Mouse (Mus musculus) bone marrow, adult 2 months (tissue): ENCODE measurements at regions not wholly inside any gene's neighbourhood (a gene's known extent, or its start where the extent isn't known, plus 50 kb on each side); places are given as distances from the start of the nearest gene placed in this dataset.

Experiments used
- H3K27ac ChIP-seq: fragments of 200-500 bp; 2 replicates; pipeline ENCODE4 v1.5.1; 2012; ENCODE audit warnings: low read depth, mild to moderate bottlenecking, control low read depth, inconsistent platforms, low read length; ENCODE audit not compliant: control insufficient read depth, poor library complexity, insufficient read depth
- H3K4me1 ChIP-seq: fragments of 200-500 bp; 2 replicates; pipeline ENCODE4 v1.6.1; 2011; ENCODE audit warnings: low read length; ENCODE audit not compliant: control insufficient read depth, insufficient read depth
- H3K4me3 ChIP-seq: fragments of 200-500 bp; replicated peaks from 2 replicates; pipeline ENCODE3; 2011; ENCODE audit warnings: mild to moderate bottlenecking, low read depth, low read length, control low read depth; ENCODE audit not compliant: control insufficient read depth
- CTCF ChIP-seq: fragments of 200-500 bp; IDR thresholded peaks from 2 replicates; pipeline ENCODE4 v1.5.1; 2011; ENCODE audit warnings: low read length, control low read depth; ENCODE audit not compliant: control insufficient read depth, insufficient read depth
- POLR2A ChIP-seq: fragments of 200-500 bp; IDR thresholded peaks from 2 replicates; pipeline ENCODE4 v1.6.1; 2011; ENCODE audit warnings: low read depth, mild to moderate bottlenecking, control low read depth, low read length, borderline replicate concordance; ENCODE audit not compliant: control insufficient read depth
- WGBS: fragments of 180-500 bp; shearing (Covaris S2); methylation state at CpG from one replicate; pipeline ENCODE4 v1.1.7; 2018; 5-methylcytosine and 5-hydroxymethylcytosine counted together

GRCm38 (mm10) chr5:133712652-133713051, 386.9 kb upstream of the Castor2 start:
- H3K4me3 ChIP-seq = no peak overlapping the region
- no peaks in the 10 kb centered on the region for H3K4me1 ChIP-seq
- no peak overlapping the region for H3K27ac ChIP-seq
- whole genome bisulfite sequencing = 67% methylated on average over 3 of the region's 3 CpGs
- TF ChIP-seq POLR2A (no peak), CTCF (no peak)

DNA sequence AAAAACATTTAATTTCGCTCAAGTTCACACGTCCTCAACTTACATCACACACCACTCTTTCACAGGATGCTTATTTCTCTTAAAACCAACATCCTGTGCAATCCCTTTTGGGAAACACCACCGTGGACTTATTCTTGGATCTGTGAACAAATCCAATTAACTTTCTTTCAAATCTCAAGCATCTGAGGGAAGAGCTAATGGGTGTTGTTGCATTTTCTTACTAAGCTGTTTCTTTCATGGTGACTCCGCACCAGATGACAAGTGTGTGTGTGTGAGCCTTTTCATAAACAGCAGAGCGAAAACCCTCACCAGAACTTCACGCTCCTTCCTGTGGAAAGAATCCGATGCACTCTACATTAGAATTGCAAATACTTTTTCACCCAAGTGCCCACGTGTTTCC, 390.6 kb upstream of the Castor2 start:
- H3K27ac ChIP-seq = no peak overlapping the region
- WGBS = 70% methylated on average over 8 of the region's 8 CpGs
- no peak for TF ChIP-seq POLR2A
- no peak for TF ChIP-seq CTCF
- H3K4me3 ChIP-seq = no peak overlapping the region
- H3K4me1 ChIP-seq = no peaks in the 10 kb centered on the region

DNA sequence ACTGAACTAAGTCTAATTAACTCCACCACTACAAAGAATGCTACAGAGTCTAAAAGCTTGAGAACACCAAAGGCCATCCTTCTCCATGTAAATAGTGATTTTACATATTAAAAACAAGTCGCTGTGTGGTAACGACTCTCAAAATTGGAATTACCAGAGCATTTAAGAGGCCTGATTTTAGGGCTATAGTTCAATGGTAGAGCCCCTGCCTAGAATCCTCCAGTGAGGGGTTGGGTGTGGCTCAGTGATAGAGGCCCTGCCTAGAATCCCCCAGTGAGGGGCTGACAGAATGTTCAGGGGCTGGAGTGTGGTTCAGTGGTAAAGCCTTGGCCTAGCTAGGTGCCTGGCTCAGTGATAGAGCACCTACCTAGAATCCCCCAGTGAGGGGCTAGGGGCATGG, 413.3 kb upstream of the Castor2 start:
- TF ChIP-seq POLR2A (no peak), CTCF (no peak)
- H3K4me3 ChIP-seq = no peak overlapping the region
- WGBS = 91% methylated on average over 2 of the region's 2 CpGs
- no peaks in the 10 kb centered on the region for H3K4me1 ChIP-seq
- H3K27ac ChIP-seq = no peak overlapping the region

DNA sequence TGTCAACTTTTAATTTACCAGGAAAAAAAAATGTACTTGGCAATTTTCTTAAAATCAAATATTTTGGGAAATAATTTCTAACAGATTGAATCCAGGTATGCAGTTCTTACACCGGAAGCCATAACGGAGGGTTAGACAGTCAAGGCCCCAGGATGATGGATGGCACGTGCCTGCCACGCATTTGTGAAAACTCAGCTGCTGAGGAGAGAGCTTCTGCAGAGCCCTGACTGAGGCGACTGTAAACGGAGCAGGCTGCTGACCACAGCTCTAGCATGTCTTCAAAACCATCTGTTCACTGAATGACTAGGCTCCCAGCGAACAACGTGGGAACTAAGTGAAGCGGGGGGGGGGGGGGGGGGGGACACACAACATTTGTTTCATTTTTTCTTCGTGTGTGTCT, 416.5 kb upstream of the Castor2 start:
- Histone ChIP-seq H3K4me3 (no peak overlapping the region), H3K4me1 (no peaks in the 10 kb centered on the region), H3K27ac (no peak overlapping the region)
- WGBS = 24% methylated on average over 10 of the region's 10 CpGs
- TF ChIP-seq POLR2A = no peak
- TF ChIP-seq CTCF = no peak

DNA sequence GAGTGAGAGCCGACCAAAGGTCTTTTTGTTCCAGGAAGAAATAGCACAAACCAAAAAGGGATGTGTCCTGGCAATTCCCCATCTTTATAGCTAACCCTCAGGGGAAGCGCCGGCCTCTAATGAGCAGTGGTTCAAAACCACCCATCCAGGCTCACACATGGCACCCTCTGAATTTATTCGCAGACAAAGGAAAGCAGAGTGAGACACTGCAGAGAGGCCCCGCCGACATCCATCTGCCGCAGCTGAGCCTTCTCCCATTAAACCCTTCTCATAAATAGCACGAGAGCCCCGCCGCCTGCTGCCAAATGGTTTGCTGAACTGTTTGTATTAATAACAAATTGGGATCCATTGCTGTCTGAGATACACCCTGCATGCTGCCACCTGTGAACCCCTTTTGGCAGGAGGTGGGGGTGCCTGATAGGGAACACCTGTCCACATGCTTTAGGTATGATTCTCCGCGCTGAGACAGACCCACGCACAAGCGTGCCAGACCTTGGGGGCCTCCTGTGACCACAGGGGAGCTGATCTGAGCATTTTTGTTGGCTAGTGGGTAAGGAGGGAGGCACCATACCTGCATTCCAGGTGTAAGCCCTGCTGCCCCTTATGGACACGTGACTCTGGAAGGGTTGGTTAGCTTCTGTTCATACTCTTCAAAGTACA, 422.6 kb upstream of the Castor2 start:
- 90% methylated on average over 15 of the region's 15 CpGs for WGBS
- no peaks in the 10 kb centered on the region for H3K4me1 ChIP-seq
- H3K4me3 ChIP-seq = no peak overlapping the region
- TF ChIP-seq POLR2A = no peak
- no peak for TF ChIP-seq CTCF
- no peak overlapping the region for H3K27ac ChIP-seq

DNA sequence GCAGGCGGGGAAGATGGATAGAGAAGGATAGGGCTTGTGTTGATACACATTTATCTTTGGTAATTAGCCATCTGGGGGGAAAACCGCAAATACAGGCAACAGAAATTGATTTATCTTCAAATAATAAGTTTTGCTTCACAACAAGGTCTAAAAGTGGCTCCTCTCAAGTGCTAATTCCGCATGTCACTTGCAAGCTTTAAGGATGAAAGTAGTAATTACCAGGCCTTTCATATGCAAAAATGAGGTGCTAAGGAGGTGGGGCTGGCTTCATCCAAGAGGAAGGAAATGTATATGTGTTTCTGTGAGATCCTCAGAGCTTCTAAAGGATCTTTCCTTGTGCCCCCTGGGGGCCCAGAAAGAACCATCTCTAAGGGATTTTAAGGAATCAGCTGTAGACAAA, 423.9 kb upstream of the Castor2 start:
- no peaks in the 10 kb centered on the region for H3K4me1 ChIP-seq
- H3K27ac ChIP-seq = no peak overlapping the region
- 58% methylated on average over 3 of the region's 3 CpGs for WGBS
- TF ChIP-seq CTCF (no peak), POLR2A (no peak)
- H3K4me3 ChIP-seq = no peak overlapping the region

DNA sequence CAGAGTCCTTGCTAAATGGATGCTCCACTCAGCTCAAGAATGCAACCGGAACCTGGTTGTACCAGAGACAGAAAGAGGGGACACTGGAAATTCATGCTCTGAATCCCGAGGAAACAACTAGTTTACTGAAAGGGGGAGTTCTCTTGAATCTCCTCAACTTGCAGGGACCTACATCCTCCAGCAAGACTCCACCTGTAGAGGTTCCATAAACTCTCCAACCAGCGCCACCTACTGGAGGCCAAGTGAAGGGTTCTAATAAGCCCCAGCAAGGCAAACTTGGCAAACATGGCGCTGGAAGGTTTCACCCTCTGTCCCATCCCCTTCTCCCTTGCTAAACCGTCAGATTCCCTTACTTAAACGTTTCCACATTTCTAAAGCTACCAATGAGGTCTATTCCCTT, 433.0 kb upstream of the Castor2 start:
- 37% methylated on average over 6 of the region's 6 CpGs for WGBS
- Histone ChIP-seq H3K4me1 (no peaks in the 10 kb centered on the region), H3K4me3 (no peak overlapping the region), H3K27ac (no peak overlapping the region)
- no peak for TF ChIP-seq POLR2A
- no peak for TF ChIP-seq CTCF

DNA sequence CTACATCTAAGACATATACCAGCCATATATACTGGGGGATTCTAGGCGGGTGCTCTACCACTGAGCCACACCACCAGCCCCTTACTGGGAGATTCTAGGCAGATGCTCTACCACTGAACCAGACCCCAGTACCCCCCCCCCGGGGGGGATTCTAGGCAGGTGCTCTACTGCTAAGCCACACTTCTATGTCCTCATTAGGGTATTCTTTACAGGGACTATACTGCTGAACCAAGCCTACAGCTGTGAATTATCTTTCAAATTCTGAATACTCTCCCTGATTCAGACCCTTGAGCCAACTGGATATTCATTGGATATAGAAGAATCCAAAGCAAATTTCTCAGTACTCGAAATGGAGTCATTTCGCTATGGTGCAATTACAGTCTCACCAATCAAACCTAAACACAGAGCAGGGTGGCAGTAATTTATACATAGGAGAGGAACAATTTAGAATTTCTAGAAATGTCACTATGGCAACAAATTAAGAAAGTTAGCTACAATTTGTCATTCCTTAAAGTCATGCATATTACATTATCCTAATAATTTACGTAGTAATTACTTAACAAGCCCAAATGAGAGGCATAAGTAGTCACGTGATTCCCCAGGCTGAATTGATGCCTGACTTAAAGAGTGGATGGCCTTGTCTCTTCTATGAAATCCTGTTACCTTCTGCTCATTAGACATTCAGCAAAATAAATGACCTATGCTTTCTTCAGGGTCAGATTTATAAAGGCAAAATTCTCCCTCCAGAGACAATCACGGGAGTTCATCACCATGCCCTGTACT, 436.8 kb upstream of the Castor2 start:
- Histone ChIP-seq H3K4me1 (no peaks in the 10 kb centered on the region), H3K4me3 (no peak overlapping the region), H3K27ac (no peak overlapping the region)
- TF ChIP-seq CTCF = no peak
- no peak for TF ChIP-seq POLR2A
- WGBS = 76% methylated on average over 7 of the region's 7 CpGs

- no peak overlapping the region for H3K4me3 ChIP-seq
- 84% methylated on average over 11 of the region's 11 CpGs for WGBS
- TF ChIP-seq POLR2A (no peak), CTCF (no peak)
- no peak overlapping the region for H3K27ac ChIP-seq
- H3K4me1 ChIP-seq = no peaks in the 10 kb centered on the region
These were observed 439.2 kb upstream of the Castor2 start for GRCm38 (mm10) chr5:133660351-133660750.
